Mouse (Mus musculus) layer of hippocampus, adult 11-12 months (tissue): ENCODE data around the gene Znrf3.

Source experiments
- DNase-seq: peaks from one replicate; pipeline ENCODE4 v3.0.0; 2022; ENCODE audit warnings: low spot score

Znrf3 gene

DNA sequence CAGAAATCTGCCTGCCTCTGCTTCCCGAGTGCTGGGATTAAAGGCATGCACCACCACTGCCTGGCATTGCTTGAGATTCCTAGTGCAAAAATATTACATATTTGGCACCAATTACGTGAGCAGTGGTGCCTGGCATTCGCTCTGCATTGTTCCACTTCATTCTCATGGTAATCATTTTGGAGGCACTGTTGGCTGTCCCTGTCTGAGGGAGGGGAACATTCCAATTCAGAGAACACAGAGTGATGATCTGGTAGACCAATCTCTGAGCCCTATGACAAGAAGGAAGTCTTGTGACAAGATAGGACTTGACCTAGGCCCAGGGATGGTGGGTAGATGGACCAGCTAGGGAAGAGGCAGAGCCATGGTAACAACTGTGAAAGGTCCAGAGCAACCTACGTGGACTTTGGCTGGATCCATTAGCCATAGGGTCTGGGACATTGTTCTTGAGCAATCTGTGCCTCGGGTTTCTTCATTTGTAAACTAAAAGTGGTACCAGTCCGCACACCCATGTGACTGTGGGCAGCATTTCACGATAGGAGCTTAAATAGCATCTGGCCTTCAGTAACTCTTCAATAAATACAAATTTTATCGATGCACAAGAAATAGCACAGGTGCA, 174.7 kb downstream of the Znrf3 start:
- no peak for DNase-seq

DNA sequence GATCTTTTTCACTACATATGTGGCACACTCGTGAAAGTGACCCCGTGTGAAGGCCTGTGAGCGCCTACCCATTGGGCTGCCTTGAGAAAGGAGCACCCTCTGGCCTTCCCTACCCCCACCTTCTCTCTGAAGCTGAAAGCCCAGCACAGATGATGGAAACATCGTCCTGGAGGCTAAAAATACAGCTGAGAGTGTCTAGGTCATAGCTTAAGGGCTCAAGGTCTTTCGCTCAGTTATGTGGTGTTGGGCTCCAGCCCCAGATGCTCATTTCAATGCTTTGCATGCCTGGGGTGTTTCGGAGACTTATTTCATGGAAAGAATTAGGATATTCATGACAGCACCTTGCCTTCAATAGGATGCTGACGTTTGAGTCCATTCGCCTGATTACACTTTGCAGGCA, 178.9 kb downstream of the Znrf3 start:
- no peak for DNase-seq

DNA sequence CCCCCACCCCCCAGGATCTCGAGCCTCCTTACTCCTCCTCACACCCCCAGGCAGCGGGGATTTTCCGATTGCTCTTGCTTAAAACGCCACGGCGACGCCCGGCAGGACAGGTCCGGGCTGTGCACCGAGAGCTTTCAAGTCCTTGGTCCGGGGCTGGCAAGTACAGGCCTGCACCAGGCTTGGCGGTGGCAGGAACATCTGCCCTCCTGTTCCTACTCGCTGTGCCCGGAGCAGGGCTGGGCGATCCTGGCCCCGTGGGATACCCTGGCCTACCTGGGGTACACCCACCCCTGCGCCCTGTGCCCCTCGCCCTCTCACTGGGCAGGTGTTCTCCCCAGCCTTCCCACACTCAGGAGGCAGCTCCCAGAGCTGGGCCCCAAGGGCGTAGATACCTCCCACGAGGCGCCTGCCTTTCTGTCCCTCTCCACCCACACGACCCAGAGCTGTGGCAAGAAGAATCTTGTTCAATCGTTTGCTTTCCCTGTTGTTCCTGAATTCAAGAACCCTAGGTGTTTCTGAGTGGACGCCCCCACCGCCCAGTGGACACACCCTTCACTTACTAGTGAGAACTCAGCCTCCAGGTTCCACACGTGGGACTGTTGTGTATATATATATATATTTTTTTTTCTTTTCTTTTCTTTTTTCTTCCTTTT, 181.4 kb downstream of the Znrf3 start:
- no peak for DNase-seq

DNA sequence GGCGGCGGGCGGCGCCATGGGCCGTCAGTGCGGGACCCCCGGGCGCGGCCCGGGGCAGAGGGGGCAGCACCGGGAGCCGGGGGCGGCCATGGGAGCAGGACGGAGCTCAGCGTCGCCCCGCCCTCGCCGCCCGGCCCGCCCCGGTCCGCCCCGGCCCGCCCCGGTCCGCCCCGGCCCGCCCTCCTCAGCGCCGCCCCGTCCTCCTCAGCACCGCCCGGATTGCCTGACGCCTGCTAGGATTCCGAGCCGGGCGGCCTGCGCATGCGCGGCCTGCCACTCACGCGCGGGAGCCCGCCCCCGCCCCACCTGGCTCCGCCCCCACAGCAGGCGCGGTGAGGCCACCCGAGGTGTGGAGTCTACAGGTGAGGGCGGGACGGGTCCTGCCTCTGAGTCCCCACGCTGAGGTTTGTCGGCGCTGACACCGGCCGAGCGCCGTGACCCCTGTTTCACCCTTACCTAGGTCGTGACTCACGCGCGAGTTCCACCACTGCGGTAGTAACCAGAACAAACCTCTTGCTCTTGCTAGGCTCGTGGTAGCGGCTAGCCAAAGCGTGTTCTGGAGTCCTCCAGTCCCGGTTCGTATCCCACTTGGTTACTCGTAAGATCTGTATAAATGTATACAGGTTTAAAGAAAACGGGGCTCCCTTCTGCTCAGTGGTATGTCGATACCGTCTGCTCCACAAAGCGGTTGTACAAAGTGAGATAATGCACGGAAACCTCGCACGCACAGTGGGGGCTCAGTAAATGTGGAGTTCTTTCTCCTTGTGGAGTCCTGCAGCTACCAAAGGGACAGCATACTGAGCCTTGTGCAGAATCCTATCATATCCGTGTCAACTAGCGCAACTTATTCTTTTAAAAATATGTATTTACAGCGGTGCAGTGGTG, 182.9 kb downstream of the Znrf3 start, which contains the start of gene Kremen1:
Gene Kremen1, minus strand, starts transcription at position 51 of the 885 bp plus-strand sequence.
- peak; percentile 93 for DNase-seq

DNA sequence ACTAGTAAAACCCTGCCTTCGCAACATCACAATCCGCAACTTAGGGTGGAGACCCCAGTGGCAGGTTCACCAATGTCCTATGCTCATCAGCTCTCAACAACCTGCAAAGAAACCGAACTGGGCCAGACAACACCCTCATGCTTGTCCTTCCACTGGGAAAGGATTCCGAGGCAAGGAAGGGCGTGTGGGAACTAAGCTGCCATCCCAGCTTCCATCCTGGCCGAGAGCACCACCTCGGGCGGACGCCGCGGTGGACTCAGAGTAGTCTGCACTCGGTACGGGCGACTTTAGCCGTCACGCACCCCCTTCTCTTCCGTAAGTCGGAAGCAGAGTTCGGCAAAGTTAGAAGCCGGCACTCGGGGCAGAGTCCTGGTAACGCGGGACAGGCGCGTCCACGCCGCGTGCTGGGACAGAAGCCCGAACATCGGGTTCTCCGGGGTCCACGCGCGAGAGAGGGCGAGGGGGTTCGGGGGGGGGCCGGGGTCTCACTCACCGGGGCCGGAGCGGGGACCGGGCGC, 183.6 kb downstream of the Znrf3 start:
- DNase-seq, result no peak

DNA sequence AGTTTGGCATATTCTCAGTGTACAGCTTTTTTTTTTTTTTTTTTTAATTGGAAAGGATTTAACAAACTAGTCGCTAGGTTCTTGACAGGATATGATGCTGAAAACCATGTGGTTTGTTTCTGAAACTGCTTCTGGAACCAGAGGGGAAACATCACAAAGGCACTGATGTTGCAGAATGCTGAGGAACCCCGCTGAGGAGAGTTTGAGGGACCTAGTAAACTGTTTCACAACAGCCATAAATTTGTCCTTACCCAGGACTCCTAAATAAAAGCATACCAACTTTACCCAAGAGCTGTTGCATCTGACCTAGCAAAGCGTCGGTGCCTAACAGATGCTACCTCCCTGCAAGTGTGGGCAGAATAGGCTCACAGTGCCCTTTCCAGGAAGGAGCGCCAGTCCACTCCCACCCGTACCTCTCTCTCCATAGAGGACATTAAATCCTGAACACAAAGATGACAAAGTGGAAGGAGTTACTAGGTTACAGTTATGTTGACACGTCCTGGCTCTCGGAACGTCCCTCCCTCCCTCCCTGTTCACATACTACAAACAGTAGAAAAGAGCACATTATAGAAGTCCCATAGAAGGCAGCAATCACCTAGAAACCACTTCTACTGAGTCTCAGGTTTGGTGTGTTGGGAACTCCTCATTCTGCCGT, 184.6 kb downstream of the Znrf3 start:
- DNase-seq, result no peak

DNA sequence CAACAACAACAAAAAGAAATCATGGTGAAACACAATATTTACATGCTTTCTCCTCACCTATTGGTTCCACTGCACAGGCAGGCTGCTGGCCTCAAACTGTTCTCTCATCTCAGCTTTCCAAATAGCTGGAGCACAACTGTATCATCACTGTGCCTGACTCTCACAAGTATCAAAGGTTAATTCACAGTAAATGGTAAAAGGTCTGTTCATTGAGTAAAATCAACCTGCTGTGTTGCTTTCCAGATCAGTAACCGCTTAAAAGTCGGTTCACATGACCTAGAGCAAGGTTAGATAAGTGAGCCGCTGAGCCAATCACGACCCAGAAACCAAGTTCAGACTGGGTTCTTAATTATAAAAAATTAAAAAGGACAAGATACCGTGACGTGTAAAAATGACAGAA, 186.6 kb downstream of the Znrf3 start:
- no peak for DNase-seq

DNA sequence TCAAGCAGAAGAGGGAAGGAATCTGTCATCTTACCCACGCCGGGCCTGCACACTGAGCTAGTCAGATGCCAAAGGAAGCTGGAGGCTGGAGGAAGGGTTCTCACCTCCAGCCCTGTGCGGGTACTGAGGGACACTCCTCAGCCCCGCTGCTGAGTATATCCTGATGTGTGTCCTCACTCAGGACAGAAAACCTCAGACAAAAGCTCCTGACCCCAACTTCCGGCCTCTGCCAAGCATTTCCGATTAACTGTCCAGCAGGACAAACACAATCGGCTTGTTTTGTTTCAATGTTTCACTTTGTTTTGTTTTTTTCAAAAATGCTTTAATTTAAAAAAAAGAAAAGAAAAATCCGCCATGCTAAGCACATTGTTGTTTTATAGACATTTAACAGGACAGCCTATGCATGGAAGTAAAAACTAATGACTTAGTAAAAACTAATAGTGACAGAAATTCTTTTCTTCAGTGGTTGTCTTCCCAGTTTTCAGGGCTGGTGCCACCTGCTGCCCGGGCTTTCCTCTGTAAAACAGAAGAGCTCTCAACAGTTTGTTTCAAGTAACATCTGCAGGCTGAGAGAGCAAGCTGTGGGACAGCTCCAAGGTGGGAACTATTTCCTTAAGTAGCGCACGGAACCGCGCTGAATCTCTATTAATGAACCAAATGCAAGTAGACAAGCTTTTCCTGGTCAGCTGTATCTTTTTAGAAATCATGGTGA, 187.3 kb downstream of the Znrf3 start:
- DNase-seq, result no peak

DNA sequence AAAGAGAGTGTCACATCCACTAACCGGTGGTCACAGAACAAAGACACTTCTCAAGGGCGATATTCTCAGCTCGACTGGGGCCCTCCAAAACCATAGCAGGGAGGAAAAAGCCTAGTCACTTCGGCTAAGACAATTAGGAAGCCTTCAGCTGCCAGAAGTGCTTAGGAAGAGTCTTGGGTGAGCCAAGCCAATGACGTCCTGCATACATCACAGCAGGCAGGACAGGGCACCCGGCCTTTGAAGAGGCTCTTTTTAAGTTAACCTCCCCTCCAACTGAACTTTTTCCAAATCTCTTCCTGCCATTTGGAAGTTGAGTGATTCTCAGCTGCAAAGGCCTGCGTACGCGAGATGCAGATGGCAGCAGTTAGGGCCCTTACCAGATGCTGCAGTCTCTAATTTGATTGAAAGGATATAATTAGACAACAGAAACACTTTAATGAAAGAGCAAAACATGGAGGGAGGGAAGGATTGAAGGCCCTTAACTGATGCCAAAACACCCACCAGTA, 189.1 kb downstream of the Znrf3 start:
- DNase-seq, result no peak

DNA sequence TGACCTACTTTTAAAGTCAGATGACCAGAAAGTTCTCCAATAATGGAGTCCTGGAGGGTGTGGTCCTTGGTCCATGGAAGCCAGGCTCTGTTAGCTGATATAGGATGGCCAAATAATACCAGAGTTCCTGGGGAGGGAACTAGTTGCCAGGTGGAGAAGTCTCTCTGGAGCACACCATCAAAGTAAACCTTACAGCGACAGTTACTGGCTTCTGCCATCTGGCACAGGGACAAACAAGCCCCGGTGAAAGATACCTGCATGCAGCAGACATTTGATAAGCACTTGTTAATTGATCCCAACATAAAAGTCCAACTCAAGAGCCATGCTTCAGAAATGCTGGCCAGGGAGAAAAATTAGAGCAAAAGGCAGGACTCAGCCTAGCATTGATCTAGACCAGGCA, 190.6 kb downstream of the Znrf3 start:
- DNase-seq, result no peak

DNA sequence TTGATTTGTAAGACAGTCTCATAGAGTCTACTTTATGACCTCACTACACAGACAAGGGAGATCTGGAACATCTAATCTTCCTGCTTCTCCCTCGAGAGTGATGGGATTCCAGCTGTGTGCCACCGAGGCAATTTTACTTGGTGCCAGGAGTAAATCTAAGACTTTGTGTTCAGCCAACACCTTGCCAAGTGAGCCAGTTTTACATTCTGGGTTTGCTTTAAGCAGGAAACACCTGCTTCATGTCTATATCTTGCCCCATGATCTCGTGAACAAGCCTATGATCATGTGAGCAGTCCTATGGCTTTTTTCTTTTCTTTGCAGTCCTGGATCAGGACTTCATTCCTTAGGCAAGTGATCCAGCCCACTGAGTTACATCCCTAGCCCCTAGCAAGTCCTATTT, 191.1 kb downstream of the Znrf3 start:
- DNase-seq, result no peak

DNA sequence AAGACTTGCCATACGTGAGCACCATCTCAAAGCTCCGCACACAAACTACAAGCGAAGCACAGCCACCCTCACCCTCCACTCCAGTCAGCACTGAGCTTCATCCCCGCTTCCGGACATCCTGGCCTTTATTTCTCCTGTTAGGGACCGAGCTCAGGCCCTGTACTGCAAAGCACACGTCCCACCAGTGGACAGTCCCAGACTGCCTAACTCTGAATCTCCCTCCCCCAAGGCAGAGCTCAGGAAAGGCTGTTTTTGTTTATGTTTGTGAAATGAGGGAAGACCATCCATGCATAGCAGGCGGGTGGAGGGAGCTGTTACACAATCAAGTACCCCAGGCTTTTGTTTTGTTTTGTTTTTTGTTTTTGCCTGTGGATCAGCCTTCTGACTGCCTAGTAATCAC, 191.9 kb downstream of the Znrf3 start:
- DNase-seq, result no peak

DNA sequence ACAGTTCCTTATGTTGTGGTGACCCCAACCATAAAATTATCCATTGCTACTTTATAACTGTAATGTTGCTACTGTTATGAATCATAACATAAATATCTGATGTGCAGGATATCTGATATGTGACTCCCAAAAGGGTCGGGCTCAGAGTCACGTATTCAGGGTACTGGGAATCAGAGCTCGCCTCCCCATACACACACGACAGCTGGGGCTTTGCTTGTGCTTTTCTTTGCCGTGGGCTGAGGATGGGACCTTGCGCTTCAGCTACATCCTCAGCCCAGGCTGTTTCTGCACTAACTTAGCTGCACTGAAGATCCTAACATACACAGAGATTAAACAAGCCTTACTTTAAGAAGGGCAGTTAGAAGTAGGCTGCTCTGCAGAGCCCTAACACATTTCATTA, 193.5 kb downstream of the Znrf3 start:
- DNase-seq, result no peak

DNA sequence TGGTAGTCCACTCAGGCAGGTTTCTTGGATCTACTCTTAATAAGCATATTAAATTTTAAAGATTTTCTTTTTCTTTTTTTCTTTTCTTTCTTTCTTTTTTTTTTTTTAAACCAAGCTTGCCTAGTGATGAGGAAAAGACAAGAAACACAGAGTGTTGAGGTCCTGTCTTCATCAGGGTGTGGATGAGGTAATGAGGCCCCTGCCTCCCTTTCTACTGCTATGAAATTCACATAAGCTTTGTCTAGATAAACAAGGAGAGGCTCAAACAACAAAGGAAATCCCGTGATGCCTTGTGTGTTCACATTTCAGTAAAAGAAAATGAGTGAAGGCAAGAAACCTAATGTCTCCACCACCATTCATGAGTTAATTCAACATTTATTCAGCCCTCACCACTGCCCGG, 196.4 kb downstream of the Znrf3 start:
- no peak for DNase-seq

DNA sequence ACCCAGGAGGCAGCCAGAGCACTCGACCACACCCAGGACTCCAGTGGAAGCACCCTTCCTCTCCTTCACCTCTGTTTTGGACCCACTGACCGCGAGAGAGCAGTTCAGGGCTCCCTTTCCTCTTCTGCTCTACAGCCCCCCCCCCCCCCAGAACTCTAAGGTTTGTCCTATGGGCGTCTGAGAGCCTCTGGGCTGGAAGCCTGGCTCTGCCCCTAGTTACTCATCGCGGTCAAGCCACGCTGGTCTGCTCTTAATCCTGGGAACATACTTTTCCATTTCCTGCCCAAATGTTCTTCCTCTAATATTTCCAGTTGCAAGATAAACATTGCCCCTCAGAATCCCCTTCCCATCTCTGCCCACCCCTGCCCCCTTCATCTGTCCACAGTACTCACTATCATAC, 199.2 kb downstream of the Znrf3 start:
- no peak for DNase-seq

DNA sequence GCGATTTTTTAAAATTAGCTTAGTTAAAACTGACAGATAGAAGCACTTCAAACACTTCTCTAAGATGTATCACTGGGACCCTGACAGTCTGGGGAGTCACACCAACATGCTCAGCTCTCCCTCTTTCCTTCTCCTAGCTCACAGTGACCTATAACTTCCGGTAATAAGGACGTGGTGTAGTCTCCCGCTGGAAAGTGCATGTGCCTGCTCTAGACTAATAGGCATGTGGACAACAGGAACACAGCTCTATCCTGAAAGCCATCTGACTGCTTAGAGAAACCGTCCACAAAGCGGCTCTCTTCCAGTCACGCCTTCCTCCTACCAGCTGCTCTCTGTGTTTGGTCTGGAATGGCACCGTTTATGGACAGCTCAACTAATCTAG, 199.9 kb downstream of the Znrf3 start:
- DNase-seq, result no peak

DNA sequence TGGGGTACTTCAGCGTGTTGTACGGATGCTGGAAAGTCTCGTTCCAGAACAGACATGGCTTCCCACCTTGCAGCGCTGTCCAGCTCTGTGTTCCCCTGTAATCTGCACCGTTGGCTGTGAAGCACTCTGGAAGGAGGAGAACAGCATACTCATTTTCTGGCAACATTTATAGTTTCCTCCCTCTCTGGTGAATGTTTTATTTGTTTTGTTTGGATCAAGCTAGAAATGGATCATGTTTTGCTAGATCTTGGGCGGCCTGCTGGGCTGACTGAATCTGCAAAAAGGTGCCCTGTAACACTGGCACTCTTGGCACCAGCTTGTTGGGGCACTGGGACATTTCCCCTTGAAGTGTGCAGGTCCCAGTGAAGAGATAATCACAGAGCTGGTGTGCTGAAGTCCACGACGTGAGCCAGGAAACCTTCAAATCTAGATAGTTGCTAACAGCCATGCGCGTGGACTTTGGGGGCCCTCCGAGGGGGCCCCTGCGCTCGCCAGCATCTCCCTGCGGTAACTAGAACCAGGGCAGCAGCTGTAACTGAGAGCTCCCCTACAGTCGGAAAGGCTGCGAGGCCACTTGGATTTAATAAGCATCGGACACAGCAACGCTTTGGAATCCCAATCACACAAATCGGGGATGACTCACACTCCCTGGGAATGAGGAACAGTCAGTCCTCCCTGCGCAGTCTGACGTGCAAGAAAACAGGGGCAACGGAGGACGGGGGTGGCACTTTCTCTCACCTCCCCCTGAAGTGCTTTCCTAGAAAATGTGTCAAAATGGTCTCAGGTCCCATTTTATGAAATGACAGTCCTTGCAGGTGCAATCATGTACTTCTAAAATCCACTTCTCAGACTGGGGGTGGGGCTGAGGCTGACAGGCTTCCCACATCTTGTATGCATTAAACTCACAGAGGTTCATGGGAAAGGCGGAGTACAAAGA, 200.6 kb downstream of the Znrf3 start:
- DNase-seq, result peak; percentile 49

DNA sequence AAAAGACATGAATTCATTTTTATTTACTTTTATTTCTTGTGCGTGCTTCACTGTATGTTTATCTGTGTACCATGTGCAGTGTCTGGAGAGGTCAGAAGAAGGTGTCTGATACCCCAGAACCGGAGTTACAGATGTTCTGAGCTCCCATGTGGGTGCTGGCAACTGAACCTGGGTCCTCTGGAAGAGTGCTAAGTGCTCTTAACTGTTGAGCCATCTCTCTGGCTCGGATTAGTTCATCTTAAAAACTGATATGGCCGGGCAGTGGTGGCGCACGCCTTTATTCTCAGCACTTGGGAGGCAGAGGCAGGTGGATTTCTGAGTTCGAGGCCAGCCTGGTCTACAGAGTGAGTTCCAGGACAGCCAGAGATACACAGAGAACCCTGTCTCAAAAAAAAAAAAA, 201.4 kb downstream of the Znrf3 start:
- DNase-seq, result no peak

DNA sequence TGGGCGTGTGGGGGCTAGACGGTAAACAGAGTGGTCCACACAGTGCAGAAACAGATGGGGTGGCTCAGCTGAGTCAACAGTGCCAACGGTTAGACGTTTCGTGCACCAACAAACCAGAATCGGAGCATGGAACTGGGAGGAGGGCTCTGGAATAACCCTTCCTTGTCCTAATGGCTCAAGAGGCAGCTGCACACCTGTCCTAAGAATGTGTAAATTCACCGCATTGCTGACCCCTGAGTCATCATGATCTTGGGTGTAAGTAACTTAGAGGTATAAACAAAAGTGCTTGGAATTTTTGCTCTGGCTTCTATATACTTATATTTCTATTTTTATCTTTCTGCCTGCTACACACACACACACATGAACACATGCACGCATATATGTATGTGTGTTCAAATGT, 202.5 kb downstream of the Znrf3 start:
- DNase-seq, result no peak
